Mouse (Mus musculus): ENCODE measurements around the gene Apobr. TPM values are rescaled to one million over a fixed set of nuclear protein-coding genes. Genes with fewer than 3 reads are reported as not detected.
A peak's percentile ranks its signal among the peaks of the same experiment; 100 is the strongest.

Apobr gene
- polyA plus RNA-seq, 1 experiment from 2014 or later, result 4.0 TPM

GRCm38 (mm10) chr7:126619559-126620275, 35.0 kb downstream of the Apobr start:
- 0 out of 2 replicates have a peak, but pooled peaks cover 2% of the 10 kb centered on the region for H3K36me3 ChIP-seq (replicated peaks; ENCODE audit: insufficient read depth, low read length)
- H3K9ac ChIP-seq (replicated peaks), result no peak overlapping the region
- no peaks in the 10 kb centered on the region for H3K27me3 ChIP-seq (ENCODE audit: insufficient read depth, low read length)
- H3K9me3 ChIP-seq (ENCODE audit: low read length), result no peaks in the 10 kb centered on the region
- no peak overlapping the region for H3K4me3 ChIP-seq (ENCODE audit: low read depth, low read length)
- ATAC-seq (no peak), DNase-seq (no peak)
- 77% methylated on average over 10 of the region's 10 CpGs for WGBS (ENCODE audit: insufficient replicate concordance)
- H3K27ac ChIP-seq (ENCODE audit: low read depth), result no peak overlapping the region
- no peak overlapping the region for H3K4me2 ChIP-seq (ENCODE audit: low read depth, low read length)
- TF ChIP-seq CTCF (IDR thresholded peaks at IDR 0.05; ENCODE audit: low read depth), result no peak
- peaks cover 9% of the 10 kb centered on the region; the same call in 1 of the 2 replicates for H3K4me1 ChIP-seq (ENCODE audit: insufficient read depth)

- ATAC-seq, result peak; percentile 54
- peaks cover 21% of the 10 kb centered on the region; the same call in 1 of the 2 replicates for H3K4me1 ChIP-seq (ENCODE audit: insufficient read depth)
- 63% methylated on average over 9 of the region's 9 CpGs for WGBS (ENCODE audit: insufficient replicate concordance)
- H3K27me3 ChIP-seq (ENCODE audit: insufficient read depth, low read length), result no peaks in the 10 kb centered on the region
- TF ChIP-seq EP300 (IDR thresholded peaks at IDR 0.05; ENCODE audit: low read depth), result 0 out of 2 replicates have a peak, but pooled peaks have one; percentile 15
- TF ChIP-seq CTCF (IDR thresholded peaks at IDR 0.05; ENCODE audit: low read depth), result no peak
- H3K9ac ChIP-seq (replicated peaks), result no peak overlapping the region
- H3K4me2 ChIP-seq (ENCODE audit: low read depth, low read length), result no peak overlapping the region
- 0 out of 2 replicates have a peak, but pooled peaks cover 2% of the 10 kb centered on the region for H3K36me3 ChIP-seq (replicated peaks; ENCODE audit: insufficient read depth, low read length)
- H3K9me3 ChIP-seq (ENCODE audit: low read length), result no peaks in the 10 kb centered on the region
- H3K27ac ChIP-seq (ENCODE audit: low read depth), result peak overlapping the region; percentile 44; the same call in 1 of the 2 replicates
- DNase-seq, result no peak
- no peak overlapping the region for H3K4me3 ChIP-seq (ENCODE audit: low read depth, low read length)
Observed at GRCm38 (mm10) chr7:126621452-126622359, 37.0 kb downstream of the Apobr start.

GRCm38 (mm10) chr7:126623381-126623780, 38.6 kb downstream of the Apobr start:
- Histone ChIP-seq H3K9me3 (ENCODE audit: low read length) (no peaks in the 10 kb centered on the region), H3K9ac (replicated peaks) (no peak overlapping the region), H3K27ac (ENCODE audit: low read depth) (no peak overlapping the region), H3K36me3 (replicated peaks; ENCODE audit: insufficient read depth, low read length) (0 out of 2 replicates have a peak, but pooled peaks cover 2% of the 10 kb centered on the region), H3K4me2 (ENCODE audit: low read depth, low read length) (no peak overlapping the region), H3K4me3 (ENCODE audit: low read depth, low read length) (no peak overlapping the region), H3K27me3 (ENCODE audit: insufficient read depth, low read length) (no peaks in the 10 kb centered on the region), H3K4me1 (ENCODE audit: insufficient read depth) (peaks cover 21% of the 10 kb centered on the region; the same call in 1 of the 2 replicates)
- TF ChIP-seq EP300 (IDR thresholded peaks at IDR 0.05; ENCODE audit: low read depth), result no peak
- no peak for TF ChIP-seq CTCF (IDR thresholded peaks at IDR 0.05; ENCODE audit: low read depth)
- 48% methylated on average over 1 of the region's 1 CpGs for WGBS (ENCODE audit: insufficient replicate concordance)
- DNase-seq (no peak), ATAC-seq (no peak)

- 74% methylated on average over 16 of the region's 16 CpGs for WGBS (ENCODE audit: insufficient replicate concordance)
- no peak for ATAC-seq
Observed at GRCm38 (mm10) chr7:126624774-126625173, 40.0 kb downstream of the Apobr start.

GRCm38 (mm10) chr7:126625369-126625768, 40.6 kb downstream of the Apobr start:
- DNase-seq (peak; percentile 73), ATAC-seq (peak; percentile 87)
- Histone ChIP-seq H3K27me3 (ENCODE audit: insufficient read depth, low read length) (no peaks in the 10 kb centered on the region), H3K36me3 (replicated peaks; ENCODE audit: insufficient read depth, low read length) (0 out of 2 replicates have a peak, but pooled peaks cover 2% of the 10 kb centered on the region), H3K9ac (replicated peaks) (peak overlapping the region; percentile 30; the same call in 1 of the 2 replicates), H3K4me2 (ENCODE audit: low read depth, low read length) (peak overlapping the region; percentile 54), H3K27ac (ENCODE audit: low read depth) (0 out of 2 replicates have a peak overlapping the region, but pooled peaks have one; percentile 18), H3K9me3 (ENCODE audit: low read length) (no peaks in the 10 kb centered on the region), H3K4me1 (ENCODE audit: insufficient read depth) (peaks cover 21% of the 10 kb centered on the region; the same call in 1 of the 2 replicates), H3K4me3 (ENCODE audit: low read depth, low read length) (no peak overlapping the region)
- TF ChIP-seq EP300 (IDR thresholded peaks at IDR 0.05; ENCODE audit: low read depth) (no peak; the same call in 1 of the 2 replicates), CTCF (IDR thresholded peaks at IDR 0.05; ENCODE audit: low read depth) (no peak)
- 13% methylated on average over 6 of the region's 6 CpGs for WGBS (ENCODE audit: insufficient replicate concordance)

More at GRCm38 (mm10) chr7:126624774-126625173, 40.0 kb downstream of the Apobr start:
- no peak for TF ChIP-seq EP300 (IDR thresholded peaks at IDR 0.05; ENCODE audit: low read depth)
- TF ChIP-seq CTCF (IDR thresholded peaks at IDR 0.05; ENCODE audit: low read depth), result no peak
- Histone ChIP-seq H3K9me3 (ENCODE audit: low read length) (no peaks in the 10 kb centered on the region), H3K4me3 (ENCODE audit: low read depth, low read length) (no peak overlapping the region), H3K4me1 (ENCODE audit: insufficient read depth) (peaks cover 21% of the 10 kb centered on the region; the same call in 1 of the 2 replicates), H3K27me3 (ENCODE audit: insufficient read depth, low read length) (no peaks in the 10 kb centered on the region), H3K36me3 (replicated peaks; ENCODE audit: insufficient read depth, low read length) (0 out of 2 replicates have a peak, but pooled peaks cover 2% of the 10 kb centered on the region), H3K9ac (replicated peaks) (no peak overlapping the region; the same call in 1 of the 2 replicates), H3K27ac (ENCODE audit: low read depth) (no peak overlapping the region), H3K4me2 (ENCODE audit: low read depth, low read length) (peak overlapping the region; percentile 54)
- DNase-seq, result no peak
